Mouse (Mus musculus) neural tube, embryonic 14.5 days (tissue): ENCODE data around the gene Fer1l5. TPM values are rescaled to one million over a fixed set of nuclear protein-coding genes. Genes with fewer than 3 reads are reported as not detected.

Experiments
- ATAC-seq: fragments of 200-750 bp; cut with Nextera tagmentation; 2 replicates; pipeline ENCODE4 v1.8.0; 2017; ENCODE audit warnings: low read depth, mild to moderate bottlenecking, moderate TSS enrichment, moderate library complexity
- H3K27ac ChIP-seq: fragments of 300-500 bp; sonication (generic); 2 replicates; pipeline ENCODE4 v1.5.1; 2014; ENCODE audit warnings: low read depth, mild to moderate bottlenecking, control low read depth, low read length, moderate library complexity, mixed read lengths
- H3K27me3 ChIP-seq: fragments of 300-500 bp; sonication (generic); 2 replicates; pipeline ENCODE4 v1.6.1; 2014; ENCODE audit warnings: low read length; ENCODE audit not compliant: control insufficient read depth, insufficient read depth
- H3K36me3 ChIP-seq: fragments of 300-500 bp; sonication (generic); 2 replicates; pipeline ENCODE4 v1.6.1; 2014; ENCODE audit warnings: low read length, mixed read lengths; ENCODE audit not compliant: control insufficient read depth, insufficient read depth
- H3K4me1 ChIP-seq: fragments of 300-500 bp; sonication (generic); 2 replicates; pipeline ENCODE4 v1.6.1; 2014; ENCODE audit warnings: low read length; ENCODE audit not compliant: control insufficient read depth, insufficient read depth
- H3K4me2 ChIP-seq: fragments of 300-500 bp; sonication (generic); 2 replicates; pipeline ENCODE4 v1.6.1; 2014; ENCODE audit warnings: mild to moderate bottlenecking, low read depth, low read length, control low read depth
- H3K4me3 ChIP-seq: fragments of 300-500 bp; sonication (generic); 2 replicates; pipeline ENCODE4 v1.5.1; 2014; ENCODE audit warnings: low read depth, low read length, control low read depth, mixed read lengths
- H3K9ac ChIP-seq: fragments of 300-500 bp; sonication (generic); replicated peaks from 2 replicates; pipeline ENCODE4 v1.6.1; 2014; ENCODE audit warnings: low read depth, mild to moderate bottlenecking, control low read depth, low read length, mixed read lengths
- H3K9me3 ChIP-seq: fragments of 300-500 bp; sonication (generic); 2 replicates; pipeline ENCODE4 v1.6.1; 2016; ENCODE audit warnings: low read length; ENCODE audit not compliant: control insufficient read depth
- WGBS: fragments of 180-500 bp; shearing (Covaris S2); extraction: QIAGEN DNeasy Blood & Tissue Kit; methylation state at CpG from one replicate; pipeline ENCODE4 v1.1.7; 2014; 5-methylcytosine and 5-hydroxymethylcytosine counted together
- polyA plus RNA-seq: library from polyadenylated mRNA; unstranded; fragments of >200 nt; fragmentation: Nextera tagmentation; extraction: Ambion mirVana; gene quantifications from 2 replicates; pipeline ENCODE4 v1.2.1, GENCODE M21; 2014

The Fer1l5 gene
- polyA plus RNA-seq = 1.7 and 2.7 TPM in 2 replicates

DNA sequence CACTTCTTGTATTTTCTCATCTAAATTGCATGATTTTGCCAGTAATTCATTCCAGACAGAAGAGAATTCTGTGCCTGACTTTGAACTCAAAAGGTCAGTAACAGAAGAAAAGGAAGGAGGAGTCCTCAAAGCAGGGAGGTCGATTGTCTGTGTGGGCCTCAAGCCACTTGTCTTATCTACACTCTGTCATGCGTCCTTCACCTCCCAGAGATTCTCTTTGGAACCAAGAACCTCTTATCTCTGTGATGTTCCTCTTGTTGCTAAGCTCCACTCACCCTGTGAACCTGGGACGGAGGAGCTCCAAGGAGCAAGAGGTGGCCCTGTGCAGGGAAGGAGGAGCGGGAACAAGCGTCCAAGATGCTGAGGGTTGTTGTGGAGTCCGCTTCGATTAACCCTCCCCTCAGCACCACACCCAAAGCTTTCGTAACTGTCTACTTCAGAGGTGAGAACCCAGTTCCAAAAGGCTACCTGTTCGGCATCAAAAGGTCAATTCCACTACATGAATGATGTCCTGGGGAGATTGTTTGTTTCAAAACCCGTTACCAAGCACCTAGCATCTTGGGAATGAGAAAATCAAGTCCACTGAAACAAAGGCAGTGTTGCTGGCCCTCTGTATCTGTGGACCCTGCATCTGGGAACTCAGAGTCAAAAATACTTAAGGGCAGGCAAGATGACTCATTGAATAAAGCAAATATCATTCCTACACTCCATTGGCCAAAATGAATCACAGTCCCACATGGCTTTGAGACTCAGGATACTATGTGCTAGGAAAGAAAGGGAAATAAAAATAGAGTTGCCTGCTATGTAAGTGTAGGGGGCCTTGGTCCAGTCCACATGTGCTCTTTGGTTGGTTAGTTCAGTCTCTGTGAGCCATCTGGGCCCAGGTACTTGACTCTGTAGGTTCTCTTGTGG, at the start of gene Fer1l5:
TSS of gene Fer1l5 (plus strand) at position 358 of the 912 bp plus-strand sequence.
- Histone ChIP-seq H3K4me1 (peaks cover 10% of the 10 kb centered on the region; the same call in 1 of the 2 replicates), H3K9me3 (no peaks in the 10 kb centered on the region), H3K27me3 (no peaks in the 10 kb centered on the region), H3K27ac (no peak within 1 kb of the TSS), H3K4me3 (no peak within 1 kb of the TSS), H3K9ac (no peak within 1 kb of the TSS), H3K4me2 (no peak within 1 kb of the TSS), H3K36me3 (no peaks in the 10 kb centered on the region)
- 83% methylated on average over 10 of the region's 10 CpGs for WGBS
- ATAC-seq = no peak

DNA sequence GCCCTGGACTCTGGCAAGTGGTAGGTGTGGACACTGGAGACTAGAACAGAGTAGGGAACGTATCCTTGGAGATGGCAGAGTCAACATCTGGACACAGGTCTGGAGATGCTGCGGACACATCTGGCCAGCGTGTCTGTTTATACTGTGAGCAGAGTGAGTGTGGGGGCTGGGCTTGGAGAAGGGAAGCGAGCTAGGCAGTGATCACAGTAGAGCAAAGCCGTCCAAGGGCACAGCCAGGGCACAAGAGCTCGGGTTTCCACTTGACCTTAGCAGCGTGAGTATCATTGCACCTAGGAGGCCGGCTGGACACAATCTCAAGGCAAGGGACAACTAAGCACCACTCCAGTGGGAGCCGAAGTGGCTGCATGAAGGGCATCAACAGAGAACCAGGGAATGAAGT, 49.0 kb upstream of the Fer1l5 start:
- H3K27ac ChIP-seq = no peak overlapping the region
- no peaks in the 10 kb centered on the region for H3K4me1 ChIP-seq
- no peaks in the 10 kb centered on the region for H3K27me3 ChIP-seq
- 81% methylated on average over 9 of the region's 9 CpGs for WGBS
- no peak overlapping the region for H3K4me2 ChIP-seq
- no peak for ATAC-seq
- no peaks in the 10 kb centered on the region for H3K9me3 ChIP-seq
- no peak overlapping the region for H3K9ac ChIP-seq
- no peaks in the 10 kb centered on the region for H3K36me3 ChIP-seq
- no peak overlapping the region for H3K4me3 ChIP-seq

DNA sequence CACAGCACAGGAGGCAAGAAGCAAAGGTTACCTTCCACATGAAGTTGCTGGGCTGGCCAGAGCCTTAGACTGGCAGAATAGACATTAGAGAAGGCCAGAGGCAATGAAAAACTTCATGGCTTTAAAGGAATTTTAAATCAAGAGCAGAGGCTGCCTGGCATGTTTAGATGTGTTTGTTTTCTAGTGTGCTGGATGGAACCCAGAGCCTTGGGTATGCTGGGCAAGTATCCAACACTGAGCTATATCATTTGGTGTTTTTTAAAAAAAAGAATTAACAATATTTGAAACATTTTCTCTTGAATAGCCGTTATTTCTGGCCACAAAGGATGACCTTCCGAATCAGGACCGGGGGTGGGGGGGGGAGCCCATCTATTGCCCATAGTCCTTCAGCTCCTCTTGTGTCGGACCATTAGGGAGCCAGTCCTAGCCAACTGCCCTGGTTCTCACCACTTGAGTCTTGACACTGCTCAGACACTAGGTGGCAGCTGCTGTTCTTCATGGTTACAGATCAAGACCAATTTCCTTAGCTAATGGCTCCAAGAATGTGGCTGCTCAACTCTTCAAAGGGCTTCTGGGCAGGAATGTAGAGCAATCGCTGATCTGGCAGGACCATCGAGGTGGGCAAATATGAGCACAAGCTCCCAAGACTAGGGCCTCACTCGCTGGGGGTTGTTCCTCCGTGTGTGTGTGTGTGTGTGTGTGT, 48.2 kb upstream of the Fer1l5 start:
- peak; percentile 62; the same call in 1 of the 2 replicates for ATAC-seq
- no peaks in the 10 kb centered on the region for H3K9me3 ChIP-seq
- H3K4me1 ChIP-seq = no peaks in the 10 kb centered on the region
- no peak overlapping the region for H3K4me3 ChIP-seq
- no peaks in the 10 kb centered on the region for H3K27me3 ChIP-seq
- no peaks in the 10 kb centered on the region for H3K36me3 ChIP-seq
- no peak overlapping the region for H3K27ac ChIP-seq
- no peak overlapping the region for H3K4me2 ChIP-seq
- H3K9ac ChIP-seq = no peak overlapping the region
- WGBS = 57% methylated on average over 8 of the region's 8 CpGs

DNA sequence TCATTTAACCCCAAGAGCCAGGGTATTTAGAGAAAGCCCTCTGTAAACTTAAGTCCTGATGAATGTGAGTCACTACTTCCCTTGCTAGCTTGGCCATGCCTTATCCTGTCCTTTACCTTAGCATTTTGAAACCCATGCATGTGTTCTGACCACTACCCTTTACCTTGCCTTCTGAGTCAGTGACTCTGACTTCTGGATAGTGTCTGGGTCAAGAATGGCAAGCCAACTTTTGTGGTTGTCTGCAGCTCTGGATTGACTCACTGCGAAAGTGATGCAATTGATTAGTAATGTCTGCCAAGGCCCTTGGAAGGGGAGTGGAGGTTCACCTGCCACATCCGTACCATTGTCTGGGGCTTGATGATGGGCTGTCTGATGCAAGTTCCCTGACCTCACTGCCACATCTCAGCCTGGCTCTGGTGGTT, 46.2 kb upstream of the Fer1l5 start:
- Histone ChIP-seq H3K27ac (no peak overlapping the region), H3K4me3 (no peak overlapping the region), H3K9ac (no peak overlapping the region), H3K4me1 (no peaks in the 10 kb centered on the region), H3K9me3 (no peaks in the 10 kb centered on the region), H3K4me2 (no peak overlapping the region), H3K36me3 (no peaks in the 10 kb centered on the region), H3K27me3 (no peaks in the 10 kb centered on the region)
- no peak for ATAC-seq
- 95% methylated on average over 2 of the region's 2 CpGs for WGBS

DNA sequence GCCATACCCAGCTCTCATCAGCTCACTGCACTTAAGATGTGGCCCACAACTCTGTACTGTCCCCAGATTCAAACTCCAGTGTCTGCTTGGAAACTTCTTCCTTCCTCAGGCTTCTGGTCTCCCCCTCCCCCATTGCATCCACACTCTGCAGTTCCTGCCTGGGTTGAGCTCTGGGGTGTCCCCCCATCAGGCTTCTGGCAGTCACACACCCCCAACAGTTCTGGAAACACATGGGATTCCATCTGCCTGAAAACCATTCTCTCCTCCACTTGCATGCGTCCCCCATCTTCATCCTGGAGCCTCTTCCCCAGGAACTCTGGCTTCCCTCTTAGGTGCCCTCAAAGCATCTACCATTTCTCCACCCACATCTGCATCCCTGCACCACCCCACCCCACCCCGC, 45.3 kb upstream of the Fer1l5 start:
- H3K27ac ChIP-seq = no peak overlapping the region
- WGBS = 96% methylated on average over 2 of the region's 2 CpGs
- no peak overlapping the region for H3K9ac ChIP-seq
- no peak overlapping the region for H3K4me2 ChIP-seq
- no peak for ATAC-seq
- H3K4me3 ChIP-seq = no peak overlapping the region
- no peaks in the 10 kb centered on the region for H3K4me1 ChIP-seq
- H3K27me3 ChIP-seq = no peaks in the 10 kb centered on the region
- no peaks in the 10 kb centered on the region for H3K9me3 ChIP-seq
- no peaks in the 10 kb centered on the region for H3K36me3 ChIP-seq

DNA sequence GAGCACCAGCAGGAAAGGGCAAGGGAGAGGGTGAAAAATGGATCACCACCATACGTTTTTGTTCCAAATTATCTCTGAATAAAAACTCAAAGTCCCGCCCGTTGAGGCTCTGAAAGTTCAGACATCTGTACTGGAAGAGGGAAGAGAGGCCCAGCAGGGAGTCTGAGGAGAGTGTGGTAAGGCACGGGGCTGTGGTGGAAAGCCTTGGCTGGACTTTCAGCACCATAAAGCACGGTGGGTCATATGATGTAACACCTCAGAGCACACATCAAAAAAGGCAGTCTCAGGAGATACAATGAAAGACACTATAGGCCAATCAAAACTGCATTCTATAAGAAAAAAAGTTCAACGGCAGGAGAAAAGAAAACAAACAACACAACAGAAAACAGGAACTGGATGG, 40.3 kb upstream of the Fer1l5 start:
- Histone ChIP-seq H3K27ac (no peak overlapping the region), H3K4me1 (no peaks in the 10 kb centered on the region), H3K4me2 (no peak overlapping the region), H3K9me3 (no peaks in the 10 kb centered on the region), H3K4me3 (no peak overlapping the region), H3K9ac (no peak overlapping the region), H3K27me3 (no peaks in the 10 kb centered on the region), H3K36me3 (peaks cover 13% of the 10 kb centered on the region)
- no peak for ATAC-seq
- 78% methylated on average over 6 of the region's 6 CpGs for WGBS

DNA sequence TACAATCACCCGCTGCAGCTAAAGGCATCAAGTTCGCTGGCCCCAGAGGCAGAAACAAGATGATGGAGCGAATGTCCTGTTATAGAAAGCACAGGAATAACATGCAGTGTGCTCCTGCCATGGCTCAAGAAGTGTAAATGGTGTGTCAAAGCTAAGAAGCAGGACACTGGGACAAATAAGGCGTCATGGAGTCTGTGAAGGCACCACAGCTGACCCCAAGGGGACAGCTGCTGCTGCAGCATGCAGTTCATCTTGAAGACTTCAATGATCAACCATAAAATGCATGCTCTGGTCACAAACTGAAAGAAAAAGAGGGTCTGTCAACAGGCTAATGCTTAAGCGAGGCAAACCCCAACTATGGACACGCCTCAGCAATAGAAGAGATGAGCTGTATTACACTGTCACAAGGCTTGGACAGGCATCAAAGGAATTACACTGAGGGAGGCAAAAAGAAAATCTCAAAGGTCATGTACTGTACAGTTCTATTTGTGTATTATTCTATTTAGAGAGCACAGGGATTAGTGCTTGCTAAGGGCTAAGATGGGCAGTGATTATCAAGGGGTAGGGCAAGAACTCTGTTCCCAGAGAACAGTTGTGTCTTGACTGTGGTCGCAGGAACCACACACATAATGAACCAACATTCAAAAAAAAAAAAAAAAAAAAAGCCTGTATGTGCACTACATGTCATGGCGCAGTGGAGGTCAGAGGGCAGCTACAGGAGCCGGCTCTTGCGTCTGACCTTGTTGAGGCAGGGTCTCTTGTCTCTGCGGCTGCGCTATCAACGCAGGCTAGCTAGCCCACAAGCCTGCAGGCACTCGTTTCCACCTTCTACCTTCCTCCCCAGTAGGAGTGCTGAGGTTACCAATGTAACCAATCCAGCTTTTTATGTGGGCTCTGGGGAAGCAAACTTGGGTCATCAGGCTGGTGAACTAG, 38.9 kb upstream of the Fer1l5 start:
- ATAC-seq = no peak
- 90% methylated on average over 14 of the region's 14 CpGs for WGBS
- Histone ChIP-seq H3K9ac (no peak overlapping the region), H3K4me3 (no peak overlapping the region), H3K36me3 (peaks cover 25% of the 10 kb centered on the region), H3K27me3 (no peaks in the 10 kb centered on the region), H3K4me1 (no peaks in the 10 kb centered on the region), H3K9me3 (no peaks in the 10 kb centered on the region), H3K27ac (no peak overlapping the region), H3K4me2 (no peak overlapping the region)

DNA sequence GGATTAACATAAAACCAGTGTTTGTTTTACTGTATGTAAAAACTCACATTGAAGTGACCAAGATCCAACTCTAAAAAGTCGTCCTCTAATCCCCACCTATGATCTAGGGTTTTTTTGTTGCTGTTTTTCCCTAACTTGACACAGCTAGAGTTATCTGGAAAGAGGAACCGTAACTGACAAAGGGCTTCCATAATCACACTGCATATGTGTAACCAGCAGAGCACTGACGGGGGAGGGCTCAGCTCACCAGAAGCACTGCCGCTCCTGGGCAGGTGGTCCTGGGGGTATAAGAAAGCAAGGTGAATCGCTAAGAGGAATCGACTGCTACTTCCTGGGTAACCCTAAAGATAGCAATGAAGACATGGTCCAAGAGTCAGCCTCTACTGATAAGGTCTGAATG, 29.5 kb upstream of the Fer1l5 start:
- ATAC-seq = no peak
- no peaks in the 10 kb centered on the region for H3K4me1 ChIP-seq
- no peaks in the 10 kb centered on the region for H3K27me3 ChIP-seq
- 97% methylated on average over 6 of the region's 6 CpGs for WGBS
- no peak overlapping the region for H3K4me2 ChIP-seq
- H3K27ac ChIP-seq = no peak overlapping the region
- H3K9ac ChIP-seq = no peak overlapping the region
- H3K9me3 ChIP-seq = no peaks in the 10 kb centered on the region
- H3K36me3 ChIP-seq = peaks cover 66% of the 10 kb centered on the region
- no peak overlapping the region for H3K4me3 ChIP-seq
